Mouse (Mus musculus): Measurements from ENCODE around the gene Elf2.

Elf2 gene

DNA sequence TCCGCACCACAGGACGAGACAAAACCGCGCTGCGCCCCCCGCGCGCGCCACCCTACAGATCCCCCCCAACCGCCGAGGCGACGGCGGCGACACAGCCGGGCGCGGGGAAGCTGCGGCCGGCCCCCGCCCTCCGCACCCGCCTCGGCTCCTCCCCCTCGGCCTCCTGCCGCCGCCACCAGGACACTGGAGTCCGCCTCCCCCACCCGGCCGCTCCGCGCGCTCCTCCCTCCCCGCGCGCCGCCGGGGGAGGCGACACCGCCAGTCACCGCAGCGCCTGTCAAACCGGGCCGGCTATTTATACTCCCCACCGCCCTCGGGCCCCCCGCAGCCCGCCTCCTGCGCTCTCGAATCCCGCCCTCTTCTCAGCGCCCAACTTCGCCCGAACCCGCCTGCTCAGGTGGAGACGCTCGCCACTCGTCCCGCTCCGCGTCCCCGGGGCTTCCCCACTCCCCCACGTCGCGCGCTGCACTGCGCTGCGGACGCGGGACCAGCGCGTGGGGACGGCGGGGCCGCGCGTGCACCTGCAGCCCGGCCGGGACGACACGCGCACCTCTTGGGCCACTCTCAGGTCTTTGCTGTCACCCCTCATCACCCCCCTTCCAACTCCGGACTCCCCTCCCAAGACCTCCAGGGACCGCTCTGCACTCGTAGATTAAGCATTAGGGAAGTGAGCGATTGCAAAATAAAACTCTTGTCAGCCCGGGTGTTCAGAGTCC, at the start of gene Elf2:
Elf2 (minus strand) TSS at position 112 of the 716 bp plus-strand sequence.
- DNase-seq (ENCODE audit: low read depth): peak; percentile 81

DNA sequence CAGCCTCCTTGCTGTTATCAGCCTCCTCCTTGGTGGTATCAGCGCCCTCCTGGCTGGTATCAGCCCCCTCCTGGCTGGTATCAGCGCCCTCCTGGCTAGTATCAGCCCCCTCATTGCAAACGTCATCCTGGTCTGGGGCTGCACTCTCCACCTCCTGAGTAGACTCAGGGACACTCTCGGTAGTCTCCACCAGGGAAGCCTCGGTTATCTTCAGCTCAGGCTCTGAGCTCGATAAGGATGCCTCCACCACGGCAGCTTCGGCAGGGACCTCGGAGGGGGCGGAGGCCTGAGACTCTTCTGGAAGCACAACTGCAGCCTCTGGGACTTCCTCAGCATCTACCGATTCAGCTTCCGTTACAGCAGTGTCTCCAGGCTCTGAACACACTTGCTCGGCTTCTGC, 48.4 kb upstream of the Elf2 start:
- DNase-seq (ENCODE audit: low read depth): no peak

DNA sequence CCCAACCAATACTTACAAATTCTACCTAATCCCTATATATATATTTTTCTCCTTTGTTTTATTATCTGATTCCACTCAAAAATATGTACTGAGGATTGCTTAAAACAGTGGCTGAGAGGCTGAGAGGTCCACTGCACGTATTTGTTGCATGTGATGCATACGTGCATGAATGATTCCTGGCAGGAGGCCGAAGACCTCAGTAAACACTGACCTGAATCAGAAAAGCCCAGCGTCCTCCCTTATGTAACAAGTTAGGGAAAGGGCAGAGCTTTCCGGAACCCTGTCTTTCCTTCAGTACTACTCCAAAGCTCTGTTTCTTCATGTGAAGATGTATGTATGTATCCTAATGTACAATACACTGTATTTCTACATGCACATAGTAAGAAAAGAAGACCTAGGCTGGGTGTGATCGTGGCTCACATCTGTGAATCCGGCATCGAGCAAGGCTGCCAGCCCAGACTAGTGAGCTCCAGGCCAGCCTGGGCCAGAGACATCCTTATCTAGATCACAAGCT, 47.5 kb upstream of the Elf2 start:
- DNase-seq (ENCODE audit: low read depth): no peak

- DNase-seq (ENCODE audit: low read depth): no peak
Measured at GRCm38 (mm10) chr3:51387134-51387451, 46.6 kb upstream of the Elf2 start.

DNA sequence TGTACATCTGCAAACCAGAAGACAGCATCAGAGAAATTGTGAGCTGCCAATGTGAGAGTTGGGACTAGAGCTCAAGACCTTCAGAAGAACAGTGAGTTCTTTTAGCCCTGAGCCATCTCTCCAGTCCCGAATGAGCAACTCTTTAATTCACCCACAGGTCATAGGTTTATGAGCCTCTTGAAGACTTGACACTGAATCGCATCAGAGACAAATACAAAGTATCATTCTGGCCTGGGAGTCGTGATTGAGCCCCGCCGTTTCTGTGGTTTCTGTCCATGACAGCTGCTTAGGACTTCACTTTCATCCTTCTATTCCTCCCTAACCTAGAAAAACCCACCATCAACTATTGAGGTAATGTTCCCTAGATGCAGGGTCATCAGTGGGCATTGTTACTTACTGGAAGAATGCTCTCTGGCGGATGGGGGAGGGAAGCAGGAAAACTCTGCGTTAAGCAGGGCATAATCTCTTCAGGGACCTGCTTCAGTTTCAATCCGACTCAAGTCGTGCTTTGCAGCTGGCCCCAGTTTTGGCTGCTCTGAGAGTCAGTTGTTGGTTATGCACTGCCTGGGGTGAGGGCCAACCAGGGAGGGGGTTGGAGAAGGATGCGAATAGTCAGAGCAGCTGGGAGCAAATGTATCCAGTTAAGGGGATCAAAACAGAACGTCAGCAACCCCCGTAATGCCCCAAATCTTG, 46.1 kb upstream of the Elf2 start:
- no peak for DNase-seq (ENCODE audit: low read depth)

GRCm38 (mm10) chr3:51383409-51383808, 42.9 kb upstream of the Elf2 start:
- no peak for DNase-seq (ENCODE audit: low read depth)

DNA sequence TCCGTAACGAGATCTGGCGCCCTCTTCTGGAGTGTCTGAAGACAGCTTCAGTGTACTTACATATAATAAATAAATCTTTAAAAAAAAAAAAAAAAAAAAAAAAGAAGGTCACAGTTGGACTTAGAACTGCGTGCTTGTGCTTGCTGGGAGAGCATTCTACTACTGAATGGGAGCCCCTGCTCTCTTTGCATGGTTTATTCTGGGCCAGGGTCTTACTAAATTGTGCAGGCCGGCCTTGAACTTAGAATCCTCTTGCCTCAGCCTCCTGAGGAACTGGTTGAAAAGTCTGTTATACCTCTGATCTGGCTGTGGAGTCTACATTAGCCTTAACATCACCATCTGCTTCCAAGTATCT, 40.2 kb upstream of the Elf2 start:
- DNase-seq (ENCODE audit: low read depth): no peak

GRCm38 (mm10) chr3:51379786-51380659, 39.6 kb upstream of the Elf2 start:
- DNase-seq (ENCODE audit: low read depth): no peak

DNA sequence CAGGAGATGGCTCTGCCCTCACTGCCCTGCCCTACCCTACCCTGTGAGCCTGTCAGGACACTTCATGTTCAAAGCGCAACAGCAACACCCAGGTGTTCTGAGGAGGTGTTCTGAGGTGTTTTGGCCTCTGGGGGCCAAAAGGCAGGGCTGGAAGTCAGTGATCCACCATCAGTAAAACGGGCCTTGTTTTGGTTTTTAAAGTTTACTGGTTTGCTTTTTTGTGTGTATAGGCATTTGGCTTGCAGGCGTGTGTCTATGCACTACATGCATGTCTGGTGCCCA, 38.1 kb upstream of the Elf2 start:
- no peak for DNase-seq (ENCODE audit: low read depth)

- peak; percentile 50 for DNase-seq (ENCODE audit: low read depth)
Measured at GRCm38 (mm10) chr3:51377878-51378664, 37.6 kb upstream of the Elf2 start.

GRCm38 (mm10) chr3:51375307-51376265, 35.1 kb upstream of the Elf2 start:
- DNase-seq (ENCODE audit: low read depth): peak; percentile 55

- DNase-seq (ENCODE audit: low read depth): no peak
Measured at GRCm38 (mm10) chr3:51373544-51373943, 33.1 kb upstream of the Elf2 start.

- no peak for DNase-seq (ENCODE audit: low read depth)
Measured at GRCm38 (mm10) chr3:51372883-51373282, 32.4 kb upstream of the Elf2 start.

- DNase-seq (ENCODE audit: low read depth): no peak
Measured at GRCm38 (mm10) chr3:51371826-51372225, 31.4 kb upstream of the Elf2 start.

DNA sequence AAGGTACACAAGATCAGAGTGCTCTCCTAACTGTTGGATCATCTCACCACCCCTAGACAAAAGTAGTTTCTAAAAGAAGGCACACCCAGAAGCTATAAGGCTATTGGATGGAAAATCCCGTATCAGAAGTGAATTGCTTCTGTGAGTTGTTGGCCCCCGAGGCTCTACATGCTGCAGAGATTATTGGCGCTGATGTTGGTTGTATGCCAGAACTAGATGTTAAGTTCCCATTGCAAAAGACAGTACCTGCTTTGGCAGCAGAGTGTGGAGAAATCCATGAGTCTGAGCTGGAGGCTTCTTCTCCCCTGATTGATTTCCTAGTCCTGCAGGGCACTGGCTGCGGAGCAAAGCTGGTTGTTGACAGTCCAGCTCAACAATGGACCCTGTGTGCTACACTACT, 27.5 kb upstream of the Elf2 start:
- DNase-seq (ENCODE audit: low read depth): no peak

DNA sequence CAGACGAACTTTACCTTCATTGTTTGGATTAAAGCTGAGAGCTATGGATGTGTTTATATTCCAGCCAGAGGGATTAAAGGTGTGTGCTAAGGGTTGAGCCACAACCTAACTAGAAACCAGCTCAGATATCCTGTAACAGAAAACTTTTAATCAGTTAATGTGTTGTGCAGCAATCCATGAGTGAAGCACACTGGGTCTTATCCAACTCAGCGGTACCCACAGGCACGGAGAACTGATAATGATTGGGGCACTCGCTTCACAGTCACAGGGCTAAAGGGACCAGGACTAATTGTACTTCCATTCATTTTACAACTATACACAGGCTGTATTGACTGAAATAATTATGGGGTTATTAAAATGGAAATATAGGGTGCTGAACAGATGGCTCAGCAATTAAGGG, 26.5 kb upstream of the Elf2 start:
- no peak for DNase-seq (ENCODE audit: low read depth)

- no peak for DNase-seq (ENCODE audit: low read depth)
Measured at GRCm38 (mm10) chr3:51365517-51365882, 25.0 kb upstream of the Elf2 start.

DNA sequence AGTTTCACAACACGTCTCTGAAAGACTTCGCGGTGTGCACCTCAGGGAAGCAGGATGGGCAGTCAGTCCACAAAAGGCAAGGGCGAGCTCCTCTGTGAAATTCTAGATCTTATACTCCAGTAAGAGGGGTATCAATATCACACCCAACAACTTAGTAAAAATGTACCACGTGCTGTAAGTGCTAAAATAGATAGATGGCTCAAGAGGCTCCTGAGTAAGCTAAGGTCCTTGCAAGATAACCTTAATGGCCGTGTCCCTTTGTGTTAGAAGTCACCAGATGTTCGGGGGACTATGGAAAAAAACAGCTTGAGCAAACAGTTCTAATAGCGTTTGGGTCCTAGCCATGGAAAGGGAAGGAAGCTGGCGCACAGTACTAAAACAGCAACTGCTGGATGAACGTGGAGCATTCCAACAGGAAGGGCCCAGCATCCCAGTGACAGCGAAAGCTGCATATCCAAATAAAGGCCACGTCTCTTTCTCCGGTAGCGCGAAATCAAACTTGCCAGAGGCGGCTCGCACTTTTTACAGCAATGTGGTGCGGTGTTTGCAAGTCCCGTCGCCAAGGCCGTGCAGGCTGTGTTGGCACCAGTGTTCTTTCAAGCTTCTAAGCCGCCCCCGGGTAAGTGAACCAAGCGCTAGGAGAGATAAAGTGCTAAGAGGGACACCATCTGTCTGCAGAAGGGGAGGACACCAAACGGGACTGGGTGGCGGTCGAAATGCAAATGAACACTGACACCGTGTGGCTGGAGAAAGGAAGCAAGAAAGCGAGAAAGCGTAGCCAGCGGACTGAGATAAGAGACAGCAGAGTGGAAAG, 24.4 kb upstream of the Elf2 start:
- no peak for DNase-seq (ENCODE audit: low read depth)

DNA sequence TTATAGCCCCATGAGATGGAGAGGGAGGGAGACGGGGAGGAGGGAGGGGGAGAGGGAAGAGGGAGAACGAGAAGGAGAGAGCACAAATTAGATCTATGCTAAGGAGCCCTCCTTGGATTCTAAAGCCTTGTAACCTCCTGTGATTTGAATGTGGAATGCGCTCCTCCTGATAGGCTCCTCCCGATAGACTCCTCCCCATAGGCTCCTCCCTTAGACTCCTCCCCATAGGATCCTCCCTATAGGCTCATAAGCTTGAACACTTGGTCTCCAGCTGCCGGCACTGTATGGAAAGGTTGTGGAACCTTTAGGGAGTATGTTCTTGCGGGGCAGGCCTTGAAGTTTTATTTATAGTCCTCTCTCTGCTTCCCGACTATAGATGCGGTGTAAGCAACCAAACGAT, 20.6 kb upstream of the Elf2 start:
- no peak for DNase-seq (ENCODE audit: low read depth)

DNA sequence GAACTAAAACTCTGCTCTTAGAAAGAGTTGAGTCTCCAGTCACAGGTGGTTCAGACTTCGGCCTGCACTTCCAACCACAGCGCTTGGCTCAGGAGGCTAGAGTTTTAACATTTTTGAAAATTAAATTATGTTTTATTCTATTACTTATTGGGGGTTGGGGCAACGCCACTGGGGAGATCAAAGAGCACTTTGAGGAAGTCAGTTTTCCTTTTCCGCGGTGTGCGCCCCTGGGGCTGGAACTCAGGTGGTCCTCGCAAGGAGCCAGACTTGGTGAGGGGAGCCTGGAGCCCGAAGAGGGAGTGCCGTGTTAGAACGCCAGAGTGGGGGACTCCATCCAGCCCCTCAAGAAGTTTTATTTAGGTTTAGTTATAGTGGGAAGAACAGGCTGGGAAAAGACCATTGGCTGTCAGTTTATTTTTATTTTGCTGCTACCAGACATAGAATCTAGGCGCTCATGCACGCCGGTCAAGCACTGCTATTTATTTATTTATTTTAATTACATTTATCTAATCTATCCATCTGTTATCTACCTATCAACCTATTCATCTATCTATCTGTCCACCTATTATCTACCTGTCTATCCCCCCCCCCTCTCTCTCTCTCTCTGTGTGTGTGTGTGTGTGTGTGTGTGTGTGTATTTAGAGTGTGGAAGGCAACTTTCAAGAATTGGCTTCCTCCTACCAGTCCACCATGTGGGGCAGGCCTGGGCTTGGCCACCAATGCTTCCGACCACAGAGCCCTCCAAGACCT, 19.3 kb upstream of the Elf2 start:
- no peak for DNase-seq (ENCODE audit: low read depth)
